In the genomic region with DNA sequence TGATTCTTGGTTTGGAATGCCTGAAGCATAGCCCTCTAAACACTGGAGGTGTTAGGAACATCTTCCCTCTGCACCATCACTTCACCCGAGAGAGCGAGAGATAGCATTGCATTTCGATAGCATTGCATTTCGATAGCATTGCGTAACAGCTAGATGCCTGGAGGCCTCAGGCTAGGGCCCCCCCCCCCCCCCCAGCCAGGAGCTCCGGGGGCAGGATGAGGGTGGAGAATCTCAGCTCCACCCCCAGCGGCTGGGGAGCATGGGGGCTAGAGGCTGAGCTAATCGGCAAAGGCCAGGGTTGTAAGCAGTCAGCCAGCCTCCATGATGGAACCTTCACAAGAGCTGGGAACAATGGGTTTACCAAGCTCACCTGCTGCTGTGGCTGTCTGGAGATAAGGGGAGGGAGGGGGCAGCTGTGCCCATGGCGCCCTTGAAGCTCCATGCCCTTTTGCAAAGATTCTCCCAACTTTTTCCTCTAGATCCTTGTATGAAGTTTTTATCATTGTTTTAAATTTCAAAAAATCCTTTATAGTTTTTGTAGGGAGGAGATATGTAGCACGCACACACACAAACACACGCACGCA, we compare ENCODE assay signal across 9 mouse cellular contexts. TPM values are rescaled to one million over a fixed set of nuclear protein-coding genes. Genes with fewer than 3 reads are reported as not detected.
DNase-seq lines count a peak whose midpoint lies in the region; ATAC-seq lines count a peak whose summit lies in the region.
"Had no signal": no experiment of that assay in that cellular context is flagged by ENCODE, and none has a peak within 500 bp of the region (broad histone marks: within the 10 kb centered on the region; RNA-seq: fewer than 3 reads in every experiment).

No protein-coding gene starts in this region.

- H3K4me1 ChIP-seq in forebrain, embryonic 10.5 days = peaks cover 45% of the 10 kb centered on the region
- peaks cover 42% of the 10 kb centered on the region for H3K4me1 ChIP-seq in forebrain, embryonic 16.5 days (replicated peaks; ENCODE audit: control insufficient read depth, insufficient read depth, low read length)
- peaks cover 57% of the 10 kb centered on the region for H3K4me1 ChIP-seq in lung, embryonic 16.5 days (replicated peaks; ENCODE audit: control insufficient read depth, insufficient read depth, low read length)
- peaks cover 24% of the 10 kb centered on the region for H3K4me1 ChIP-seq in stomach, embryonic 15.5 days

- no peak; the same call in 1 of the 2 replicates for ATAC-seq in forebrain, embryonic 16.5 days
- ATAC-seq in lung, embryonic 16.5 days (ENCODE audit: low read depth) = peak; percentile 90
- ATAC-seq in stomach, embryonic 15.5 days (ENCODE audit: insufficient read depth, low FRiP score, low read depth) = no peak

- WGBS in forebrain, embryonic 10.5 days = 49% methylated on average over 12 of the region's 12 CpGs
- 49% methylated on average over 12 of the region's 12 CpGs for WGBS in forebrain, embryonic 16.5 days
- 32% methylated on average over 12 of the region's 12 CpGs for WGBS in lung, embryonic 16.5 days
- WGBS in stomach, embryonic 15.5 days = 42% methylated on average over 12 of the region's 12 CpGs

- no peaks in the 10 kb centered on the region for H3K36me3 ChIP-seq in forebrain, embryonic 10.5 days (replicated peaks)
- H3K36me3 ChIP-seq in forebrain, embryonic 16.5 days (ENCODE audit: control insufficient read depth, insufficient read depth) = no peaks in the 10 kb centered on the region
- no peaks in the 10 kb centered on the region for H3K36me3 ChIP-seq in lung, embryonic 16.5 days (ENCODE audit: control insufficient read depth, insufficient read depth, low read length)
- no peaks in the 10 kb centered on the region for H3K36me3 ChIP-seq in stomach, embryonic 15.5 days

- no peak for DNase-seq in forebrain, embryonic 10.5 days (ENCODE audit: extremely low spot score, low spot score)
- DNase-seq in lung, adult 18-20 months = no peak
- DNase-seq in liver = peak; percentile 51
- no peak for DNase-seq in cerebellum, adult 11-12 months
- no peak for DNase-seq in adipocyte (ENCODE audit: low spot score)
- DNase-seq: adrenal gland, postnatal 25 days had no signal

- no peaks in the 10 kb centered on the region for H3K9me3 ChIP-seq in forebrain, embryonic 10.5 days
- H3K9me3 ChIP-seq in forebrain, embryonic 16.5 days (ENCODE audit: control insufficient read depth, low read length) = no peaks in the 10 kb centered on the region
- no peaks in the 10 kb centered on the region for H3K9me3 ChIP-seq in lung, embryonic 16.5 days (ENCODE audit: control insufficient read depth, low read length)
- H3K9me3 ChIP-seq in stomach, embryonic 15.5 days = no peaks in the 10 kb centered on the region

- H3K27ac ChIP-seq in forebrain, embryonic 10.5 days = peak overlapping the region; percentile 63
- H3K27ac ChIP-seq in forebrain, embryonic 16.5 days (ENCODE audit: low read length) = no peak overlapping the region
- H3K27ac ChIP-seq in lung, embryonic 16.5 days (ENCODE audit: low read length) = peak overlapping the region; percentile 65
- 0 out of 2 replicates have a peak overlapping the region, but pooled peaks have one; percentile 37 for H3K27ac ChIP-seq in stomach, embryonic 15.5 days

- H3K4me3 ChIP-seq in forebrain, embryonic 10.5 days = peak overlapping the region; percentile 6; the same call in 1 of the 2 replicates
- H3K4me3 ChIP-seq in forebrain, embryonic 16.5 days (replicated peaks; ENCODE audit: low read length) = no peak overlapping the region
- H3K4me3 ChIP-seq in lung, embryonic 16.5 days (ENCODE audit: low read length) = no peak overlapping the region
- H3K4me3 ChIP-seq in stomach, embryonic 15.5 days (replicated peaks) = no peak overlapping the region

- H3K4me2 ChIP-seq in forebrain, embryonic 16.5 days (ENCODE audit: low read length) = no peak overlapping the region
- peak overlapping the region; percentile 15 for H3K4me2 ChIP-seq in lung, embryonic 16.5 days (ENCODE audit: low read depth, low read length)
- H3K4me2 ChIP-seq in stomach, embryonic 15.5 days = peak overlapping the region; percentile 21

- no peaks in the 10 kb centered on the region for H3K27me3 ChIP-seq in forebrain, embryonic 10.5 days (ENCODE audit: poor library complexity, severe bottlenecking)
- no peaks in the 10 kb centered on the region for H3K27me3 ChIP-seq in forebrain, embryonic 16.5 days (replicated peaks; ENCODE audit: control insufficient read depth, insufficient read depth, low read length)
- no peaks in the 10 kb centered on the region for H3K27me3 ChIP-seq in lung, embryonic 16.5 days (ENCODE audit: control insufficient read depth, insufficient read depth, low read depth, low read length)
- no peaks in the 10 kb centered on the region for H3K27me3 ChIP-seq in stomach, embryonic 15.5 days (replicated peaks)

- no peak overlapping the region for H3K9ac ChIP-seq in forebrain, embryonic 16.5 days (replicated peaks; ENCODE audit: low read depth, low read length)
- H3K9ac ChIP-seq in lung, embryonic 16.5 days (ENCODE audit: low read length) = no peak overlapping the region
- H3K9ac ChIP-seq in stomach, embryonic 15.5 days = no peak overlapping the region

RNA-seq across cellular contexts. Expression of a gene that starts 8.2 kb away (rescaled TPM):
- 12.8 and 14.3 TPM in 2 replicates for polyA plus RNA-seq in forebrain, embryonic 10.5 days (2016; fragmentation: Nextera tagmentation; extraction: Ambion mirVana)
- 64.1 and 64.7 TPM in 2 replicates for polyA plus RNA-seq in forebrain, embryonic 16.5 days (2015; fragmentation: Nextera tagmentation; extraction: Ambion mirVana)
- polyA plus RNA-seq in lung, embryonic 16.5 days (2015; fragmentation: Nextera tagmentation; extraction: Ambion mirVana) = 19.4 and 20.8 TPM in 2 replicates
- polyA plus RNA-seq in stomach, embryonic 15.5 days (2015; fragmentation: Nextera tagmentation; extraction: Ambion mirVana) = 18.2 and 20.9 TPM in 2 replicates
